Mouse (Mus musculus): ENCODE data around the gene Gnptg. TPM values are rescaled to one million over a fixed set of nuclear protein-coding genes. Genes with fewer than 3 reads are reported as not detected.

The Gnptg gene
- 59.6 TPM for total RNA-seq (2023)

GRCm38 (mm10) chr17:25239695-25240636, at the start of gene Gnptg, which contains the start of gene Tsr3:
Gene Gnptg, minus strand, starts transcription at chr17:25240124.
Gene Tsr3, plus strand, starts transcription at chr17:25240170.

GRCm38 (mm10) chr17:25274571-25275346, 34.8 kb upstream of the Gnptg start, which contains the start of gene Ube2i:
Gene Ube2i, minus strand, starts transcription at chr17:25274622.

DNA sequence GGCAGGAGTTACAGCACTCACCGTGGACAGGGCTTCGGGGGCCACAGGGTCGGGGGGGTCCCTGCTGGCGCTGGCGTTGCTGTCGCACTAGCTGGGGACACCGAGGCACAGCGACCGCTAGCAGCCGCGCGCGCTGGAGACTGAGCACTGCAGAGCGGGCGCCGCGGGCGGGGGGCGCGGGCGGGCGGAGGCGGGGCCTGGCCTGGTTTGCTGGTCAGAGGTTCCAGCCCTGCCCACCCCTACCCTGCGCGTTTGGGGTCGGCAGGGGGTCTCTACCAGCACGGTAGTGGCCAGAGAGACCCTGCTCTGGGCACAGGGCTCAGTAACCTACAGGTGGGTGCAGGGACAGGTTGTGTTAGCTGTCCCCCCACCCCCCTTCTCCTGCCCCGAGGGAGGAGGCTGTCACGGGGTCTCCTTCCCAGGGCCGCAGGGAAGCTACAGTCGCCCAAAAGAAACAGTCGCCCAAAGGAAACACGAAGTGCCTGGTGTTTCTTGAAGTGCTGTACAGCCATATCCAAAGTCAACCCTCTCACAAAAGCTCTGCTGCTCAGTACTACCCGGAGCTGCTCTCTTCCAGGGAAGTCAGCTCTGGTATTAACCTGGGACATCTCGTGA, 16.3 kb upstream of the Gnptg start, which contains the start of gene Baiap3:
Baiap3 (minus strand) TSS at position 225 of the 615 bp plus-strand sequence.

DNA sequence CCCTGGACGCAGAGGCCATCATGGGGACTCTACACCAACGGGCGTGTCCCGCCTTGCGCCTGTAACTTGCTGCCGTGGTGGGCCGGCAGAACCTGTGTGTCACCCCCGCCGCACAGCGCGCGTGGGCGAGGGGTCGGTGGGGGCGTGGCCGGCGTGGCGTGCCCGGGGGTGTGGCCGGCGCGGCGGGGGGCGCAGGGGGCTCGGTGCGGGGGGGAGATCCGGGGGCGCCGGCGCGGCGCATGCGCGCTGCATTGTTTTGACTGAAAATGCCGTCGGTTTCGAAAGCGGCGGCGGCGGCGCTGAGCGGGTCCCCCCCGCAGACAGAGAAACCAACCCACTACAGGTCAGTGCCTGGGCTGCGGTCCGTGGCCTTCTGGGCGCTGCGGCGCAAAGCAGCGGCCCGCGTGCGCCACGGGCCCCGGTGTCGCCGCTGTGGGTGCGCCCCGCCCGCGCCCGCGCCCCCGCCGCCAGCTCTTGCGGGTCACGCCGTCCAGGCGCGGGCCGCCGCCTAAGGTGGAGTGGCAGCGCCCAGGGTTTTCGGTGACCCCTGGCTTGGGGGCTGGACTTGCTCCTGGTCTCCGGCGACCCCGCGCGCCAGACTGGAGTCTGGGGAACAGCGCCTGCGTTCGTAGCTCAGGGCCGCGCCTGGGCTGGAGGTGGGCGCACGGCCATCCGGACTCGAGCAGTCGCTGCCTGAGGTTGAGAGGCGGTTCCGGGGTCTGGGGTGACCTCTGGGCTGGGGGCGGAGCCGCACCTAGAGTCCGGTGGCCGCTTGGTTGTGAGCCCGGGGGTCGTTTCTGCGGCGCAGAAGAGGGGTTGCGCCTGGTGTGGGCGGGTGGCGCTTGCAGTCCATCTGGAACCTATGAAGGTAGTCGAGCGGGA, 51.5 kb downstream of the Gnptg start, which contains the start of gene Unkl:
Unkl (plus strand) TSS at position 248 of the 882 bp plus-strand sequence.

GRCm38 (mm10) chr17:25184129-25184691, 55.7 kb downstream of the Gnptg start, which contains the start of gene BC003965:
Gene BC003965, plus strand, starts transcription at chr17:25184554.

Other genes with a start within 250 kb of the Gnptg start
- 36.7 TPM for gene Cramp1l, start 224.3 kb downstream of the Gnptg start, total RNA-seq (2023)
- 31.4 TPM for gene Ift140, start 224.0 kb downstream of the Gnptg start, total RNA-seq (2023)
- gene Tmem204, start 156.5 kb downstream of the Gnptg start, total RNA-seq (2023): not detected
- gene Telo2, start 124.2 kb downstream of the Gnptg start, total RNA-seq (2023): 38.0 TPM
- gene Ptx4, start 119.4 kb downstream of the Gnptg start, total RNA-seq (2023): not detected
- gene Clcn7, start 106.7 kb downstream of the Gnptg start, total RNA-seq (2023): 35.2 TPM
- 0.61 TPM for gene Ccdc154, start 77.7 kb downstream of the Gnptg start, total RNA-seq (2023)
- not detected for gene Gm38655, start 64.7 kb downstream of the Gnptg start, total RNA-seq (2023)
- gene BC003965, start 55.6 kb downstream of the Gnptg start, total RNA-seq (2023): 13.3 TPM
- gene Unkl, start 51.7 kb downstream of the Gnptg start, total RNA-seq (2023): 76.9 TPM
- 23.3 TPM for gene Tsr3, start within 50 bp of the Gnptg start, total RNA-seq (2023)
- 29.1 TPM for gene Baiap3, start 16.2 kb upstream of the Gnptg start, total RNA-seq (2023)
- 409 TPM for gene Ube2i, start 34.5 kb upstream of the Gnptg start, total RNA-seq (2023)
- gene Prss34, start 58.3 kb upstream of the Gnptg start, total RNA-seq (2023): not detected
- not detected for gene Prss28, start 68.5 kb upstream of the Gnptg start, total RNA-seq (2023)
- not detected for gene Prss29, start 78.5 kb upstream of the Gnptg start, total RNA-seq (2023)
- not detected for gene Tpsab1, start 105.4 kb upstream of the Gnptg start, total RNA-seq (2023)
- gene Tpsb2, start 126.2 kb upstream of the Gnptg start, total RNA-seq (2023): not detected
- gene Tpsg1, start 129.1 kb upstream of the Gnptg start, total RNA-seq (2023): not detected
- 0.83 TPM for gene Cacna1h, start 193.7 kb upstream of the Gnptg start, total RNA-seq (2023)
- not detected for gene Tekt4, start 214.5 kb upstream of the Gnptg start, total RNA-seq (2023)